Mouse (Mus musculus): ENCODE data around the gene 1700001C19Rik. TPM values are rescaled to one million over a fixed set of nuclear protein-coding genes. Genes with fewer than 3 reads are reported as not detected.
"Not testable (repeated sequence)": the region's sequence is repeated elsewhere in the genome, so short reads cannot be mapped to it uniquely, and the experiment has no call there.

Gene 1700001C19Rik
- total and polyA plus RNA-seq, 3 experiments = 0.76 TPM; not detected in 2

- WGBS = 71% methylated on average over 3 of the region's 3 CpGs
- H3K4me3 ChIP-seq = no peak overlapping the region
- intact Hi-C loops (cut with DNase I) = no loop called here
- no peak overlapping the region for H3K9ac ChIP-seq (ENCODE audit: low read depth, low read length)
- no peak for TF ChIP-seq CTCF (IDR thresholded peaks at IDR 0.05)
- TF ChIP-seq EP300 (IDR thresholded peaks at IDR 0.05; ENCODE audit: insufficient read depth, low read depth, low read length) = no peak
- TF ChIP-seq POLR2A (IDR thresholded peaks at IDR 0.05; ENCODE audit: insufficient read depth, low read depth, low read length) = no peak
- no peak overlapping the region for H3K27ac ChIP-seq
- no peaks in the 10 kb centered on the region for H3K4me1 ChIP-seq (ENCODE audit: control insufficient read depth, insufficient read depth, low read length)
- H3K27me3 ChIP-seq (ENCODE audit: control insufficient read depth, insufficient read depth, low read length) = no peaks in the 10 kb centered on the region
- no peaks in the 10 kb centered on the region for H3K79me2 ChIP-seq (replicated peaks; ENCODE audit: control insufficient read depth, insufficient read depth, low read length)
- no peak for DNase-seq
- H3K36me3 ChIP-seq (ENCODE audit: control insufficient read depth, insufficient read depth, low read length) = no peaks in the 10 kb centered on the region
Measured at GRCm38 (mm10) chr17:47421566-47421965, 15.6 kb downstream of the 1700001C19Rik start.

- H3K4me1 ChIP-seq (ENCODE audit: control insufficient read depth, insufficient read depth, low read length) = no peaks in the 10 kb centered on the region
Measured at GRCm38 (mm10) chr17:47420195-47420594, 17.0 kb downstream of the 1700001C19Rik start.

GRCm38 (mm10) chr17:47409897-47410861 lies 27.0 kb downstream of the 1700001C19Rik start:
- peak; percentile 40 to 62 for DNase-seq

More at GRCm38 (mm10) chr17:47420195-47420594, 17.0 kb downstream of the 1700001C19Rik start:
- Histone ChIP-seq H3K9ac (ENCODE audit: low read depth, low read length) (no peak overlapping the region), H3K36me3 (ENCODE audit: control insufficient read depth, insufficient read depth, low read length) (no peaks in the 10 kb centered on the region), H3K27me3 (ENCODE audit: control insufficient read depth, insufficient read depth, low read length) (0 out of 2 replicates have a peak, but pooled peaks cover 1% of the 10 kb centered on the region), H3K79me2 (replicated peaks; ENCODE audit: control insufficient read depth, insufficient read depth, low read length) (no peaks in the 10 kb centered on the region), H3K4me3 (no peak overlapping the region), H3K27ac (no peak overlapping the region)
- DNase-seq = no peak
- WGBS = 75% methylated on average over 2 of the region's 2 CpGs
- TF ChIP-seq CTCF (IDR thresholded peaks at IDR 0.05) (no peak), EP300 (IDR thresholded peaks at IDR 0.05; ENCODE audit: insufficient read depth, low read depth, low read length) (no peak), POLR2A (IDR thresholded peaks at IDR 0.05; ENCODE audit: insufficient read depth, low read depth, low read length) (no peak)
- intact Hi-C loops (cut with DNase I) = no loop called here

GRCm38 (mm10) chr17:47408558-47408898 lies 28.6 kb downstream of the 1700001C19Rik start:
- Histone ChIP-seq H3K27ac (no peak overlapping the region), H3K9ac (ENCODE audit: low read depth, low read length) (no peak overlapping the region), H3K4me3 (no peak overlapping the region), H3K27me3 (ENCODE audit: control insufficient read depth, insufficient read depth, low read length) (peaks cover 5% of the 10 kb centered on the region), H3K36me3 (ENCODE audit: control insufficient read depth, insufficient read depth, low read length) (no peaks in the 10 kb centered on the region), H3K4me1 (ENCODE audit: control insufficient read depth, insufficient read depth, low read length) (no peaks in the 10 kb centered on the region), H3K79me2 (replicated peaks; ENCODE audit: control insufficient read depth, insufficient read depth, low read length) (no peaks in the 10 kb centered on the region)
- TF ChIP-seq POLR2A (IDR thresholded peaks at IDR 0.05; ENCODE audit: insufficient read depth, low read depth, low read length) = no peak
- TF ChIP-seq CTCF (IDR thresholded peaks at IDR 0.05) = peak; percentile 82
- TF ChIP-seq EP300 (IDR thresholded peaks at IDR 0.05; ENCODE audit: insufficient read depth, low read depth, low read length) = no peak
- intact Hi-C loops (cut with DNase I) = loop anchor here (5.0 kb wide), 1 partner anchor 74 kb away; no protein-coding TSS in a partner anchor
- DNase-seq = peak; percentile 35 to 70
- WGBS = 18% methylated on average over 8 of the region's 8 CpGs

More at GRCm38 (mm10) chr17:47409897-47410861, 27.0 kb downstream of the 1700001C19Rik start:
- not testable (repeated sequence) for H3K27ac ChIP-seq; H3K27me3 ChIP-seq (ENCODE audit: control insufficient read depth, insufficient read depth, low read length); H3K36me3 ChIP-seq (ENCODE audit: control insufficient read depth, insufficient read depth, low read length); H3K9ac ChIP-seq (ENCODE audit: low read depth, low read length); H3K79me2 ChIP-seq (replicated peaks; ENCODE audit: control insufficient read depth, insufficient read depth, low read length); H3K4me1 ChIP-seq (ENCODE audit: control insufficient read depth, insufficient read depth, low read length); H3K4me3 ChIP-seq
- intact Hi-C loops (cut with DNase I) = loop anchor here (5.0 kb wide), 1 partner anchor 72 kb away; no protein-coding TSS in a partner anchor
- WGBS = 3% methylated on average over 74 of the region's 74 CpGs

GRCm38 (mm10) chr17:47407717-47408557 lies 29.2 kb downstream of the 1700001C19Rik start:
- H3K27ac ChIP-seq = no peak overlapping the region
- no peak overlapping the region for H3K4me3 ChIP-seq
- no peaks in the 10 kb centered on the region for H3K79me2 ChIP-seq (replicated peaks; ENCODE audit: control insufficient read depth, insufficient read depth, low read length)
- no peaks in the 10 kb centered on the region for H3K4me1 ChIP-seq (ENCODE audit: control insufficient read depth, insufficient read depth, low read length)
- H3K9ac ChIP-seq (ENCODE audit: low read depth, low read length) = no peak overlapping the region
- DNase-seq = no peak
- WGBS = 59% methylated on average over 10 of the region's 10 CpGs
- intact Hi-C loops (cut with DNase I) = loop anchor here (5.0 kb wide), 1 partner anchor 74 kb away; no protein-coding TSS in a partner anchor
- no peak for TF ChIP-seq CTCF (IDR thresholded peaks at IDR 0.05)
- TF ChIP-seq EP300 (IDR thresholded peaks at IDR 0.05; ENCODE audit: insufficient read depth, low read depth, low read length) = no peak
- TF ChIP-seq POLR2A (IDR thresholded peaks at IDR 0.05; ENCODE audit: insufficient read depth, low read depth, low read length) = no peak
- no peaks in the 10 kb centered on the region for H3K36me3 ChIP-seq (ENCODE audit: control insufficient read depth, insufficient read depth, low read length)
- peaks cover 5% of the 10 kb centered on the region for H3K27me3 ChIP-seq (ENCODE audit: control insufficient read depth, insufficient read depth, low read length)

All from heart, adult 2 months (tissue).